Mouse (Mus musculus) liver, adult 2 months (tissue): ENCODE data around the gene Abcc6.

Source experiments
- CTCF ChIP-seq: fragments of 200-500 bp; IDR thresholded peaks from 2 replicates; pipeline ENCODE4 v1.5.1; 2011; ENCODE audit warnings: low read depth, low read length, control low read depth
- POLR2A ChIP-seq: fragments of 200-500 bp; IDR thresholded peaks from 2 replicates; pipeline ENCODE4 v1.6.1; 2011; ENCODE audit warnings: low read length, control low read depth; ENCODE audit not compliant: insufficient read depth; ENCODE audit errors: extremely low read depth

DNA sequence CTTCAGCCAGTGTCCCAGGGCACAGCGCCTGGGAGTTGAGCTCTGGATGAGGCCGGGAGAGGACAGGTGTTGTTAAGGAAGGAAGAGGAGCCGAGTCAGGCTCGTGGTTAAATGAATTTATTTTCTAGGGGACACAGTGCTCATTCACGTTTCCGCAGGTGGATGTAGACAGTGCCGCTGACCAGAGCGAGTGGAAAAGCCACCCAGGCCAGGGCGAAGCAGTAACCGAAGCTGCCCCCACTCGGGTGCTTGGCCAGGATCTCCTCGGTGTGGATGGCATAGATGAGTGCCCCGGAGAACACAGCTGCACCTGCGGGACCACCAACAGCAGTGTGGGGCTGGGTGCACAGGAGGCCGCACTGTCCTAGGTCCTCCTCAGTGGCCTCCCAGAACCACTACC lies 112.2 kb downstream of the Abcc6 start:
- TF ChIP-seq POLR2A (no peak), CTCF (no peak)
